Mouse (Mus musculus) kidney, embryonic 14.5 days (tissue): ENCODE data around the gene Pde1a. TPM values are rescaled to one million over a fixed set of nuclear protein-coding genes. Genes with fewer than 3 reads are reported as not detected.

Source experiments
- ATAC-seq: fragments of 200-750 bp; cut with Nextera tagmentation; 2 replicates; pipeline ENCODE4 v1.8.0; 2017; ENCODE audit warnings: moderate number of reproducible peaks, mild to moderate bottlenecking, moderate TSS enrichment, moderate library complexity; ENCODE audit not compliant: low FRiP score, low TSS enrichment
- H3K27ac ChIP-seq: fragments of 300-500 bp; sonication (generic); 2 replicates; pipeline ENCODE4 v1.5.1; 2014; ENCODE audit warnings: low read depth, mild to moderate bottlenecking, low read length, moderate library complexity, mixed read lengths
- H3K27me3 ChIP-seq: fragments of 300-500 bp; sonication (generic); 2 replicates; pipeline ENCODE4 v1.6.1; 2014; ENCODE audit warnings: mild to moderate bottlenecking, low read length; ENCODE audit not compliant: control insufficient read depth, insufficient read depth
- H3K36me3 ChIP-seq: fragments of 300-500 bp; sonication (generic); 2 replicates; pipeline ENCODE4 v1.6.1; 2014; ENCODE audit warnings: low read length, mixed read lengths; ENCODE audit not compliant: control insufficient read depth, insufficient read depth
- H3K4me1 ChIP-seq: fragments of 300-500 bp; sonication (generic); 2 replicates; pipeline ENCODE4 v1.6.1; 2014; ENCODE audit warnings: low read length, mixed read lengths; ENCODE audit not compliant: control insufficient read depth, insufficient read depth
- H3K4me2 ChIP-seq: fragments of 300-500 bp; sonication (generic); replicated peaks from 2 replicates; pipeline ENCODE4 v1.6.1; 2014; ENCODE audit warnings: low read depth, mild to moderate bottlenecking, low read length
- H3K4me3 ChIP-seq: fragments of 300-500 bp; sonication (generic); 2 replicates; pipeline ENCODE4 v1.5.1; 2014; ENCODE audit warnings: mild to moderate bottlenecking, low read length
- H3K9ac ChIP-seq: fragments of 300-500 bp; sonication (generic); 2 replicates; pipeline ENCODE4 v1.6.1; 2014; ENCODE audit warnings: low read depth, mild to moderate bottlenecking, low read length, moderate library complexity
- H3K9me3 ChIP-seq: fragments of 300-500 bp; sonication (generic); 2 replicates; pipeline ENCODE4 v1.6.1; 2016; ENCODE audit warnings: low read length; ENCODE audit not compliant: control insufficient read depth
- WGBS: fragments of 180-500 bp; shearing (Covaris S2); extraction: QIAGEN DNeasy Blood & Tissue Kit; methylation state at CpG from one replicate; pipeline ENCODE4 v1.1.7; 2014; 5-methylcytosine and 5-hydroxymethylcytosine counted together
- polyA plus RNA-seq: library from polyadenylated mRNA; unstranded; fragments of >200 nt; fragmentation: Nextera tagmentation; extraction: Ambion mirVana; gene quantifications from 2 replicates; pipeline ENCODE4 v1.2.1, GENCODE M21; 2014

Gene Pde1a
- polyA plus RNA-seq, 1 experiment from 2014 or later = 20.2 TPM

GRCm38 (mm10) chr2:79981781-79982180 lies 147.5 kb downstream of the Pde1a start:
- Histone ChIP-seq H3K4me3 (no peak overlapping the region), H3K9me3 (no peaks in the 10 kb centered on the region), H3K4me1 (peaks cover 7% of the 10 kb centered on the region; the same call in 1 of the 2 replicates), H3K36me3 (no peaks in the 10 kb centered on the region), H3K4me2 (no peak overlapping the region), H3K27me3 (no peaks in the 10 kb centered on the region), H3K27ac (no peak overlapping the region), H3K9ac (no peak overlapping the region)
- 95% methylated on average over 3 of the region's 3 CpGs for WGBS
- no peak for ATAC-seq

GRCm38 (mm10) chr2:79978992-79979391 lies 150.3 kb downstream of the Pde1a start:
- peaks cover 11% of the 10 kb centered on the region; the same call in 1 of the 2 replicates for H3K4me1 ChIP-seq
- H3K27me3 ChIP-seq = no peaks in the 10 kb centered on the region
- no peak overlapping the region for H3K27ac ChIP-seq
- H3K4me3 ChIP-seq = no peak overlapping the region
- H3K9ac ChIP-seq = no peak overlapping the region
- 95% methylated on average over 1 of the region's 1 CpGs for WGBS
- no peaks in the 10 kb centered on the region for H3K36me3 ChIP-seq
- H3K9me3 ChIP-seq = no peaks in the 10 kb centered on the region
- no peak for ATAC-seq
- H3K4me2 ChIP-seq = no peak overlapping the region

GRCm38 (mm10) chr2:79977259-79977658 lies 152.0 kb downstream of the Pde1a start:
- Histone ChIP-seq H3K27me3 (no peaks in the 10 kb centered on the region), H3K4me1 (peaks cover 11% of the 10 kb centered on the region; the same call in 1 of the 2 replicates), H3K4me3 (no peak overlapping the region), H3K9ac (no peak overlapping the region), H3K9me3 (no peaks in the 10 kb centered on the region), H3K27ac (peak overlapping the region; percentile 73; the same call in 1 of the 2 replicates), H3K36me3 (no peaks in the 10 kb centered on the region), H3K4me2 (no peak overlapping the region)
- 48% methylated on average over 5 of the region's 5 CpGs for WGBS
- ATAC-seq = no peak; the same call in 1 of the 2 replicates

- no peak overlapping the region for H3K4me2 ChIP-seq
- no peaks in the 10 kb centered on the region for H3K27me3 ChIP-seq
- peaks cover 11% of the 10 kb centered on the region; the same call in 1 of the 2 replicates for H3K4me1 ChIP-seq
- H3K4me3 ChIP-seq = no peak overlapping the region
- H3K9me3 ChIP-seq = no peaks in the 10 kb centered on the region
- H3K9ac ChIP-seq = no peak overlapping the region
- H3K36me3 ChIP-seq = no peaks in the 10 kb centered on the region
- H3K27ac ChIP-seq = no peak overlapping the region
- no peak; the same call in 1 of the 2 replicates for ATAC-seq
These were observed 153.3 kb downstream of the Pde1a start for GRCm38 (mm10) chr2:79975947-79976346.

GRCm38 (mm10) chr2:79972271-79972670 lies 157.0 kb downstream of the Pde1a start:
- Histone ChIP-seq H3K4me3 (no peak overlapping the region), H3K9ac (no peak overlapping the region), H3K4me1 (peaks cover 8% of the 10 kb centered on the region; the same call in 1 of the 2 replicates), H3K27me3 (no peaks in the 10 kb centered on the region), H3K9me3 (no peaks in the 10 kb centered on the region), H3K27ac (no peak overlapping the region), H3K4me2 (no peak overlapping the region), H3K36me3 (no peaks in the 10 kb centered on the region)
- ATAC-seq = no peak

- Histone ChIP-seq H3K36me3 (no peaks in the 10 kb centered on the region), H3K4me1 (peaks cover 15% of the 10 kb centered on the region; the same call in 1 of the 2 replicates), H3K4me2 (no peak overlapping the region), H3K9me3 (no peaks in the 10 kb centered on the region), H3K27ac (no peak overlapping the region), H3K4me3 (no peak overlapping the region), H3K27me3 (no peaks in the 10 kb centered on the region), H3K9ac (no peak overlapping the region)
- WGBS = 61% methylated on average over 5 of the region's 5 CpGs
- no peak for ATAC-seq
These were observed 159.7 kb downstream of the Pde1a start for GRCm38 (mm10) chr2:79969594-79969993.

GRCm38 (mm10) chr2:79966681-79967506 lies 162.4 kb downstream of the Pde1a start:
- H3K4me2 ChIP-seq = no peak overlapping the region
- peak; percentile 86 for ATAC-seq
- H3K36me3 ChIP-seq = no peaks in the 10 kb centered on the region
- H3K9ac ChIP-seq = no peak overlapping the region
- no peaks in the 10 kb centered on the region for H3K9me3 ChIP-seq
- H3K4me3 ChIP-seq = no peak overlapping the region
- peaks cover 15% of the 10 kb centered on the region; the same call in 1 of the 2 replicates for H3K4me1 ChIP-seq
- 32% methylated on average over 9 of the region's 9 CpGs for WGBS
- peak overlapping the region; percentile 18; the same call in 1 of the 2 replicates for H3K27ac ChIP-seq
- no peaks in the 10 kb centered on the region for H3K27me3 ChIP-seq

GRCm38 (mm10) chr2:79966086-79966485 lies 163.2 kb downstream of the Pde1a start:
- Histone ChIP-seq H3K9me3 (no peaks in the 10 kb centered on the region), H3K9ac (no peak overlapping the region), H3K27ac (peak overlapping the region; percentile 18; the same call in 1 of the 2 replicates), H3K4me1 (peaks cover 15% of the 10 kb centered on the region; the same call in 1 of the 2 replicates), H3K27me3 (no peaks in the 10 kb centered on the region), H3K4me2 (no peak overlapping the region), H3K4me3 (no peak overlapping the region), H3K36me3 (no peaks in the 10 kb centered on the region)
- ATAC-seq = no peak
- 76% methylated on average over 1 of the region's 1 CpGs for WGBS

- Histone ChIP-seq H3K4me2 (no peak overlapping the region), H3K4me1 (peaks cover 15% of the 10 kb centered on the region; the same call in 1 of the 2 replicates), H3K4me3 (no peak overlapping the region), H3K9me3 (no peaks in the 10 kb centered on the region), H3K9ac (no peak overlapping the region), H3K27ac (no peak overlapping the region), H3K36me3 (no peaks in the 10 kb centered on the region), H3K27me3 (no peaks in the 10 kb centered on the region)
- 32% methylated on average over 4 of the region's 4 CpGs for WGBS
- peak; percentile 75; the same call in 1 of the 2 replicates for ATAC-seq
These were observed 164.3 kb downstream of the Pde1a start for GRCm38 (mm10) chr2:79964964-79965363.
